Mouse (Mus musculus) MEL (cell line): Measurements from ENCODE around the gene Eef1b2. TPM values are rescaled to one million over a fixed set of nuclear protein-coding genes. Genes with fewer than 3 reads are reported as not detected.

Experiments used
- DNase-seq: peaks from one replicate; pipeline ENCODE4 v3.0.0; 2011; ENCODE audit warnings: low read depth, low spot score
- H3K27ac ChIP-seq: 2 replicates; pipeline ENCODE4 v1.5.1; 2012; ENCODE audit warnings: low read depth, mild to moderate bottlenecking, control low read depth, low read length, moderate library complexity; ENCODE audit not compliant: control insufficient read depth
- H3K27me3 ChIP-seq, 2 experiments: fragments of 150-350 bp in 1 of 2; sonication (generic) in 1 of 2; 2 replicates each; pipeline ENCODE4 v1.6.1; 2012; ENCODE audit warnings: low read length in 2 of 2, mild to moderate bottlenecking in 2 of 2, improper control_type of control experiment in 1 of 2, moderate library complexity in 1 of 2; ENCODE audit not compliant: insufficient read depth in 2 of 2, control insufficient read depth in 1 of 2
- H3K36me3 ChIP-seq, 2 experiments: 2 replicates each; pipeline ENCODE4 v1.6.1; 2012 to 2014; ENCODE audit warnings: low read length in 2 of 2, improper control_type of control experiment in 1 of 2, inconsistent platforms in 1 of 2, mild to moderate bottlenecking in 1 of 2; ENCODE audit not compliant: insufficient read depth in 2 of 2, control insufficient read depth in 1 of 2
- H3K4me1 ChIP-seq, 2 experiments: fragments of 150-350 bp in 1 of 2; sonication (generic) in 1 of 2; 2 replicates each; pipeline ENCODE4 v1.6.1; 2012; ENCODE audit warnings: low read length in 2 of 2, improper control_type of control experiment in 1 of 2, mild to moderate bottlenecking in 1 of 2; ENCODE audit not compliant: insufficient read depth in 2 of 2, control insufficient read depth in 1 of 2
- H3K4me3 ChIP-seq, 2 experiments: fragments of 150-350 bp in 1 of 2; sonication (generic) in 1 of 2; 2 replicates each; pipeline ENCODE4 v1.5.1; 2012; ENCODE audit warnings: low read depth in 2 of 2, low read length in 2 of 2, mild to moderate bottlenecking in 2 of 2, moderate library complexity in 2 of 2, control low read depth in 1 of 2, improper control_type of control experiment in 1 of 2; ENCODE audit not compliant: control insufficient read depth in 1 of 2, insufficient read depth in 1 of 2
- H3K79me2 ChIP-seq: 2 replicates; pipeline ENCODE4 v1.6.1; 2012; ENCODE audit warnings: mild to moderate bottlenecking, low read length, moderate library complexity; ENCODE audit not compliant: control insufficient read depth, poor library complexity, insufficient read depth
- H3K9ac ChIP-seq: 2 replicates; pipeline ENCODE4 v1.6.1; 2012; ENCODE audit warnings: low read depth, mild to moderate bottlenecking, control low read depth, low read length, moderate library complexity; ENCODE audit not compliant: control insufficient read depth, poor library complexity, severe bottlenecking
- H3K9me3 ChIP-seq: fragments of 150-350 bp; sonication (generic); replicated peaks from 2 replicates; pipeline ENCODE4 v1.6.1; 2012; ENCODE audit warnings: mild to moderate bottlenecking, low read length, improper control_type of control experiment, moderate library complexity; ENCODE audit not compliant: insufficient read depth
- CHD1 ChIP-seq: IDR thresholded peaks from 2 replicates; pipeline ENCODE4 v1.6.1; 2012; ENCODE audit warnings: low read depth, mild to moderate bottlenecking, inconsistent platforms, low read length, improper control_type of control experiment
- CHD2 ChIP-seq: IDR thresholded peaks from 2 replicates; pipeline ENCODE4 v1.6.1; 2011; ENCODE audit warnings: low read length, improper control_type of control experiment
- CTCF ChIP-seq, 3 experiments: IDR thresholded peaks in 2 of 3; conservative IDR thresholded peaks in 1 of 3; 2 replicates each; pipeline ENCODE4 v1.5.1; 2011 to 2012; ENCODE audit warnings: low read length in 3 of 3, low read depth in 2 of 3, mild to moderate bottlenecking in 2 of 3, improper control_type of control experiment in 1 of 3, inconsistent platforms in 1 of 3, mixed read lengths in 1 of 3, moderate library complexity in 1 of 3; ENCODE audit not compliant: control insufficient read depth in 1 of 3, insufficient read depth in 1 of 3, poor library complexity in 1 of 3, severe bottlenecking in 1 of 3
- E2F4 ChIP-seq: IDR thresholded peaks from 2 replicates; pipeline ENCODE4 v1.6.1; 2011; ENCODE audit warnings: low read depth, low read length, improper control_type of control experiment, borderline replicate concordance
- HCFC1 ChIP-seq: IDR thresholded peaks from 2 replicates; pipeline ENCODE4 v1.6.1; 2012; ENCODE audit warnings: low read depth, mild to moderate bottlenecking, inconsistent platforms, low read length, improper control_type of control experiment, moderate library complexity
- JUND ChIP-seq: IDR thresholded peaks from 2 replicates; pipeline ENCODE4 v1.6.1; 2011; ENCODE audit warnings: low read depth, mild to moderate bottlenecking, improper control_type of control experiment, low read length
- MAFK ChIP-seq: IDR thresholded peaks from 2 replicates; pipeline ENCODE4 v1.6.1; 2011; ENCODE audit warnings: low read depth, mild to moderate bottlenecking, low read length, improper control_type of control experiment, borderline replicate concordance
- MAX ChIP-seq: IDR thresholded peaks from 2 replicates; pipeline ENCODE4 v1.6.1; 2011; ENCODE audit warnings: low read length, improper control_type of control experiment
- MAZ ChIP-seq: IDR thresholded peaks from 2 replicates; pipeline ENCODE4 v1.6.1; 2012; ENCODE audit warnings: low read depth, mild to moderate bottlenecking, inconsistent platforms, low read length, improper control_type of control experiment
- MEF2A ChIP-seq: IDR thresholded peaks from 2 replicates; pipeline ENCODE4 v1.6.1; 2014; ENCODE audit warnings: low read depth, mild to moderate bottlenecking, inconsistent platforms, low read length, improper control_type of control experiment; ENCODE audit not compliant: poor library complexity, insufficient replicate concordance, severe bottlenecking; ENCODE audit errors: extremely low read depth
- MXI1 ChIP-seq: IDR thresholded peaks from 2 replicates; pipeline ENCODE4 v1.6.1; 2011; ENCODE audit warnings: mild to moderate bottlenecking, low read depth, low read length, improper control_type of control experiment
- NRF1 ChIP-seq: IDR thresholded peaks from 2 replicates; pipeline ENCODE4 v1.6.1; 2014; ENCODE audit warnings: low read depth, mild to moderate bottlenecking, inconsistent platforms, low read length, improper control_type of control experiment, moderate library complexity; ENCODE audit not compliant: poor library complexity, insufficient read depth, severe bottlenecking
- POLR2AphosphoS2 ChIP-seq: IDR thresholded peaks from 2 replicates; pipeline ENCODE4 v1.6.1; 2011; ENCODE audit warnings: low read length, improper control_type of control experiment
- RCOR1 ChIP-seq: IDR thresholded peaks from 2 replicates; pipeline ENCODE4 v1.6.1; 2012; ENCODE audit warnings: low read depth, mild to moderate bottlenecking, inconsistent platforms, low read length, improper control_type of control experiment
- SIN3A ChIP-seq: IDR thresholded peaks from 2 replicates; pipeline ENCODE4 v1.6.1; 2012; ENCODE audit warnings: low read length, improper control_type of control experiment, inconsistent platforms
- SMC3 ChIP-seq: IDR thresholded peaks from 2 replicates; pipeline ENCODE4 v1.6.1; 2011; ENCODE audit warnings: low read depth, low read length, improper control_type of control experiment
- TBP ChIP-seq: IDR thresholded peaks from 2 replicates; pipeline ENCODE4 v1.8.0; 2011; ENCODE audit warnings: low read depth, low read length, improper control_type of control experiment
- USF1 ChIP-seq: IDR thresholded peaks from 2 replicates; pipeline ENCODE4 v1.6.1; 2014; ENCODE audit warnings: low read depth, mild to moderate bottlenecking, inconsistent platforms, low read length, improper control_type of control experiment, moderate library complexity
- USF2 ChIP-seq, 2 experiments: IDR thresholded peaks; 2 replicates each; pipeline ENCODE4 v1.6.1; 2011 to 2012; ENCODE audit warnings: improper control_type of control experiment in 2 of 2, low read length in 2 of 2, borderline replicate concordance in 1 of 2, inconsistent platforms in 1 of 2, low read depth in 1 of 2, mild to moderate bottlenecking in 1 of 2; ENCODE audit not compliant: insufficient read depth in 1 of 2
- ZC3H11A ChIP-seq: IDR thresholded peaks from 2 replicates; pipeline ENCODE4 v1.6.1; 2012; ENCODE audit warnings: low read depth, mild to moderate bottlenecking, inconsistent platforms, low read length, improper control_type of control experiment
- ZKSCAN1 ChIP-seq: IDR thresholded peaks from 2 replicates; pipeline ENCODE4 v1.6.1; 2012; ENCODE audit warnings: low read depth, mild to moderate bottlenecking, inconsistent platforms, low read length, improper control_type of control experiment, moderate library complexity
- ZMIZ1 ChIP-seq: IDR thresholded peaks from 2 replicates; pipeline ENCODE4 v1.6.1; 2012; ENCODE audit warnings: low read depth, mild to moderate bottlenecking, inconsistent platforms, low read length, improper control_type of control experiment, moderate library complexity
- ZNF384 ChIP-seq: IDR thresholded peaks from 2 replicates; pipeline ENCODE4 v1.6.1; 2012; ENCODE audit warnings: low read depth, mild to moderate bottlenecking, inconsistent platforms, low read length, improper control_type of control experiment
- polyA plus RNA-seq, 2 experiments: library from polyadenylated mRNA; stranded (reverse) in 1 of 2; unstranded in 1 of 2; fragments of >175 nt in 1 of 2; fragments of >200 nt in 1 of 2; gene quantifications; 2 replicates each; pipeline versions ENCODE4 v1.2.1 to v1.2.4; 2012; ENCODE audit warnings: low replicate concordance in 2 of 2, low read depth in 1 of 2; ENCODE audit not compliant: insufficient read length in 2 of 2, insufficient read depth in 1 of 2, missing spikeins in 1 of 2
- total RNA-seq: library from RNA; depleted of rRNA; stranded (reverse); fragments of 300-350 nt; gene quantifications from 2 replicates; pipeline ENCODE4 v1.2.3, GENCODE M21; 2012

The Eef1b2 gene
- total and polyA plus RNA-seq, 3 experiments, result 1,696 to 2,991 (median 1,846) TPM

- no peak overlapping the region for H3K9ac ChIP-seq
- H3K27me3 ChIP-seq, result no peaks in the 10 kb centered on the region
- no peak for DNase-seq
- TF ChIP-seq MEF2A, result no peak
- no peak for TF ChIP-seq MXI1
- no peak for TF ChIP-seq MAZ
- TF ChIP-seq CHD1, result no peak
- TF ChIP-seq CTCF (IDR thresholded peaks at IDR 0.05 in 2 of 3, conservative IDR thresholded peaks at IDR 0.05 in 1 of 3; ENCODE audit: control insufficient read depth in 1 of 3, insufficient read depth in 1 of 3, low read depth in 2 of 3, low read length in 3 of 3, poor library complexity in 1 of 3, severe bottlenecking in 1 of 3), result no peak
- no peak for TF ChIP-seq ZMIZ1
- no peak for TF ChIP-seq ZC3H11A
- TF ChIP-seq E2F4, result no peak
- TF ChIP-seq MAX, result no peak
- no peak for TF ChIP-seq TBP
- no peak for TF ChIP-seq ZNF384
- no peak for TF ChIP-seq HCFC1
- TF ChIP-seq SIN3A, result no peak
- no peak overlapping the region for H3K4me3 ChIP-seq
- no peaks in the 10 kb centered on the region for H3K36me3 ChIP-seq
- H3K4me1 ChIP-seq, result no peaks in the 10 kb centered on the region
- no peaks in the 10 kb centered on the region for H3K79me2 ChIP-seq
- H3K9me3 ChIP-seq, result no peaks in the 10 kb centered on the region
- H3K27ac ChIP-seq, result no peak overlapping the region
Measured at GRCm38 (mm10) chr1:63188536-63188935, 11.9 kb downstream of the Eef1b2 start.

- Histone ChIP-seq H3K4me1 (no peaks in the 10 kb centered on the region), H3K27me3 (no peaks in the 10 kb centered on the region), H3K9me3 (no peaks in the 10 kb centered on the region), H3K9ac (no peak overlapping the region), H3K79me2 (no peaks in the 10 kb centered on the region), H3K4me3 (no peak overlapping the region), H3K27ac (no peak overlapping the region), H3K36me3 (no peaks in the 10 kb centered on the region)
- no peak for DNase-seq
- TF ChIP-seq USF1, result no peak
- TF ChIP-seq NRF1, result no peak
- no peak for TF ChIP-seq CHD2
- TF ChIP-seq ZKSCAN1, result no peak
- no peak for TF ChIP-seq TBP
- TF ChIP-seq SMC3, result no peak
- TF ChIP-seq RCOR1, result no peak
- TF ChIP-seq JUND, result no peak
- no peak for TF ChIP-seq USF2 (IDR thresholded peaks at IDR 0.05; ENCODE audit: borderline replicate concordance in 1 of 2, insufficient read depth in 1 of 2, low read depth in 1 of 2, low read length in 2 of 2)
- no peak for TF ChIP-seq MAX
- TF ChIP-seq POLR2AphosphoS2, result no peak
- no peak for TF ChIP-seq MAFK
Measured at GRCm38 (mm10) chr1:63190851-63191250, 14.2 kb downstream of the Eef1b2 start.
